Mouse (Mus musculus) granulocyte monocyte progenitor cell, adult 5-6 weeks (primary cell): ENCODE results near the gene Ppp1r27. TPM values are rescaled to one million over a fixed set of nuclear protein-coding genes. Genes with fewer than 3 reads are reported as not detected.
"Not testable (repeated sequence)": the region's sequence is repeated elsewhere in the genome, so short reads cannot be mapped to it uniquely, and the experiment has no call there.

Experiments
- ATAC-seq: replicated peaks from 2 replicates; pipeline ENCODE4 v1.8.0; 2016; ENCODE audit warnings: mild to moderate bottlenecking, moderate TSS enrichment, inconsistent platforms; ENCODE audit not compliant: poor library complexity, severe bottlenecking
- total RNA-seq, 2 experiments: library from RNA; stranded (forward) in 1 of 2; stranded (reverse) in 1 of 2; fragments of 200-712, 200-1000 nt in 1 of 2; fragments of >200 nt in 1 of 2; fragmentation: Nextera tagmentation in 1 of 2; gene quantifications; 2 replicates each; pipeline ENCODE4 v1.2.3; 2014 to 2017

Ppp1r27 gene
- total RNA-seq, 2 experiments from 2014 or later = not detected

DNA sequence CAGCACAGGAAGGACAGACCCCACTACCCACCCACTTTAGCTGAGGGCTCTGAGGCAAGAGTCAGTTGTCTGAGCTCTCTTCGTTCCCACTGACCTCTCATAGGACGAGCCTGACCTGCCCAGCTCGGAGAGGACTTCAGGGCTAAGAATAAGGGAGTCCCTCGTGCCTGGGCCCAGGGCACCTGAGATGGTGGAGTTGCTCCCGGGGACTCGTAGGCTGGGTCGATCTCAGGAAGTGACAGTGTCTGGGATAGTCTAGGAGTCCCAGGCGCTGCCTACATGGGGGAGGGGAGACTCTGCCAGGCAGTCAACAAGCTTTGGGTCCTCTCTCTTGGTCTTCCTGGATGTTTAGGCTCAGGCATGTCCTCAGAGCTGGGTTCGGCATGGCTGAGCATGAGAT, 30.4 kb downstream of the Ppp1r27 start:
- ATAC-seq = no peak

DNA sequence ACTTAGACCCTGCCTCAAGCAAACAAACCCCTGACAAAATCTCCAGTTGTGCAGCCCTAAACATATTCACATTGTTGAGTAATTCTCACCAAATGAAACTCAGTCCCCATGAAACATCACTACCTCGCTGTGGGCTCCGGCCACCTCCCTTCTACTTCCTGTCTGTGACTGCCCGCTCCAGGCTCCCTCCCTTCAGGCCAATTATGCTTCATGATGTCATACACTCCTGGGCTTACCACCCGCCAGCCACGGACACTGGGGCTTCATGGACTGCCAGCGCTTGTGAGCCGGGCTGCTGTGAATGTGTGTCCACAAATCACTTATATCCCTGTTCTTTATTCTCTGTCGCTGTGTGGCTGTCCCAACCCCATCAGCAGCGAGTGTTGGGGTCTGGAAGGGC, 31.2 kb downstream of the Ppp1r27 start:
- peak; percentile 80 for ATAC-seq

DNA sequence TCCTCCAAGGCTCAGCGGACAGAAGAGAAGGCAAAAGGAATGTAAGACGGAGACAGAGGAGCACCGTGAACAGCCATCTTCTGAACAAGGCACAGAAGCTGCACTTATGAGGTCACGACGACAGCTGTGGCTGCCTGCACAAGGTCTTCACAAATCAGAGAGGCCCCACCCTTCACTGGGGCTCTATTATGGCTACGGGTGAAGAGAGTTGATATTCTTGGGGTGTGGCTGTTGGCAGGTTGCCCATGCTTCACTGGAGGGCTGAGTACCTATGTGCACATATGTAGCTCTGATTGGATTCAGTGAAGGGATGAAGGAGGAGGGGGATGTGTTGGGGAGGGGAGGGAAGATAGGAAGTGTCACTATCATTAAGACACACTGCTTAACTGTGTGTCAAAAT, 32.4 kb downstream of the Ppp1r27 start:
- no peak for ATAC-seq

DNA sequence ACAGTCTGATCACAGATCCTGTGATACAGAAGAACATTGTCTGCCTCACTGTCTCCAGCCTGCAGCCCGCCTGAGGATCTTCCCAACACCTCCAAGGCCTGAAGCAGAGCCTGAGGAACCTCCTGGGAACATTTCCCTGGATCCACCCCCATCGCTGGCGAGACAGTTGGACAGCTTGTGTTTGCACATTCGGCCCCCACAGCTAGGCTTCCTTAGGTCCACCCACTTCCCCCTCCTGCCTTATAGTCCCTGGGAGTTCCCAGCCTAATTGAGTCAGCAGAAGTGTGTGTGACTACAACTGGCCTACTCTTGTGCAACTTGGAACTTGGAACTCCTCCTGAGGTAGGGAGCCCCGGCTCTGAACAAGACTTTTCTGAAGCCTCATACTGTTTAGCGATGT, 32.9 kb downstream of the Ppp1r27 start:
- ATAC-seq = peak; percentile 82

DNA sequence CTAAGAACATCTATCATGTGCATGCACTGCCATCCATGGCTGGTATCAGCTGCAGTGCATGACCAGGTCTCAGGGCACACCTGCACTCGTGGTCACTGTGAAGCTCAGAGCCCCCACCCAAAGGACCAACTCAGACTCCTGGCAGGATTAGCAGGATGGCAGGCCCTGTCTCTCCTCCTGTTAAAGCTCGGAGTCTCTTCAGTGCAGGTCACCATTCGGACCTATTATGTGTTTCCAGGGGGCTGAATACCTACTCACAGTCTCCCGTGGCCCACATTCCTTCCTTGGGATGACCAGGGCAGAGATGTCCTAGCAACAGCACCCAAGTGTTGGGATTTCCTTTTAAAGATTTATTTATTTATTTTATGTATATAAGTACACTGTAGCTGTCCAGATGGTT, 33.8 kb downstream of the Ppp1r27 start:
- no peak for ATAC-seq

DNA sequence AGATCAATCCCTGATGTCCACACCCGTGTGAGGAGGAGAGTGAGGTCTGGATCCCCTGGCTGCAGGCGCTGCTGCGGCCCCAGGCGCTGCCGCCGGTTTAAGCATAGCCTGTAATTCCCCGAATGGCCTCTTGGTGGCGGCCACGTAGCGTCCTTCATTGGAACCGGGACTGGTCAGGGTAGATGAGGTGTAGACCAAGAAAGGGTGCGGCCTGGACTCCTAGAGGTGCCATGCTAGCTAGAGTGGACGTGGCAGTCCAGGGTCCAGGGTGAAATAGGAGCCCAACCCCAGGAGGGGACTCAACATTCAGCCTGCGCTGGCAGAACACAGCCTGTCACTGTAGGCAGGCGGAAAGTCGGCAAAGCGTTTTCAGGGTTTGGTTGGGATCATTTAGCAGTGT, 35.3 kb downstream of the Ppp1r27 start:
- peak; percentile 60 for ATAC-seq

DNA sequence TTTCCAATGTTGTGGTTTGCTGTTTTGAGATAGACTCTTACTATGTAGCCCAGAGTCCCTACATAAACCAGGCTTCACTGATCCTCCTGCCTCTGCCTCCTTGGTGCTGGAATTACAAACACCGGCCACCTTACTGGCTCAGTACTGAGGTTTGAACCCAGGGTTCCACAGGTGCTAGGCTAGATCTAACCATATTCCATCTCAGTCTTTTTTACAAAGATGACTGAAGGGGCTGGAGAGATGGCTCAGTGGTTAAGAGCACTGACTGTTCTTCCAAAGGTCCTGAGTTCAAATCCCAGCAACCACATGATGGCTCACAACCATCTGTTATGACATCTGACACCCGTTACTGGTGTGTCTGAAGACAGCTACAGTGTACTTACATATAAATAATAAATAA, 36.7 kb downstream of the Ppp1r27 start:
- ATAC-seq = not testable (repeated sequence)

DNA sequence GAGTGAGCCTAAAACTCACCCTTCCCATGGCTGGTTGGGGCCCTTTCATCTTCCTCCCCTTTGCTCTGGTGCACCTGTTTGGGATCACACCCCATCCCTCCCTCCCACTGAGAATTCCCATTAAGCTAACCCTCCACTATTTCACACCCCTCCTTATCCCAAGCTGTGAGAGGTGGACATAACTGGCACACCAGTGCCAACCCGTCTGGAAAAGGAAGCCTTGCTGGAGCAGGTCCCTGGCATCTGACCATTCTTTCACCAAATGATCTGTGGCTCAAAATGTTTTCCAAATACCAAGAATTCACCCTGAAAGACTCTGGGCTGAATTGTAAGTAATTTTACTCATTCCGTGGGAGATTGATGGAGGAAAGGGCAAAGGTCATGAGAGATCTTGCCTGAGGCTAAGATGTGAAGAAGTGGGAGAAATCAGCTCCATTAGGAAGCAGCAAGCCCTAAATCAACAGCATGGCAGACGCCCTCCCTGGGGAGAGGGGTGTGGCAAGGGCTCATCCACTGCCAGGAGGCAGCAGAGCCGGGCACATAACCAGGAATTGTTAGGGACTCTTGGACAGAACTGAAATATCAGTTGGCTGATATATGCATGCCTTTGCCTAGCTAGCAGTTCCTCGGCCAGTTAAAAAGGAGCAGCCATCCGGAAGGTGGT, 38.0 kb downstream of the Ppp1r27 start:
- ATAC-seq = no peak

DNA sequence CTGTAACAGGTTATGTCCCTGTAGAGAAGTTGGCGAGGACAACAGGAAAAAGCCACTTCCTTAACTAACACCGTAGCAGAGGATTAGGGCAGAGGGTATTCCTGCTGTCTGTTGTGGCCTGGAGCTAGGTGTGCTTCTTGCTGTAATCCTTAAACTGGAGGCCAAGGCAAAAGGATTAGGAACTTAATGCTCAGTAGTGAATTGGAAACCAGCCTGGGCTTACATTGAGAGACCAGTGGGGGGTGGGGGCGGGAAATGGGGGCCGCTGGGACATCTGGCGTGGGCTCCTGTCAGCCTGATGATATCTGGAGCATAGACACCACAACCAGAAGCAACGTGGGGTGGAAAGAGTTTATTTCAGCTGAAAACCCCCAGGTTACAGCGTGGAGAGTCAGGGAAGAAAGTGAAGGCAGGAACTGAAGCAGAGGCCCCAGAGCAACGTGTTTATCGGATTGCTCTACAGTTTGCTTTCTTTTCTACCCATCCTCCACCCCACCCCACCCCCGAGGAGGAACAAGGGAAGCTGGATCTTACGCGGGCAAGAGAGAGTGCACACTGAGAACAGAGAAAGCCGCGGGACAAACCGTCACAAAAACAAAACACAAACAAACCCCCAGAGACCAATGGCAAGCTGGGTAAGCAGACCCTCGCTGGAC, 40.4 kb downstream of the Ppp1r27 start:
- ATAC-seq = peak; percentile 70

DNA sequence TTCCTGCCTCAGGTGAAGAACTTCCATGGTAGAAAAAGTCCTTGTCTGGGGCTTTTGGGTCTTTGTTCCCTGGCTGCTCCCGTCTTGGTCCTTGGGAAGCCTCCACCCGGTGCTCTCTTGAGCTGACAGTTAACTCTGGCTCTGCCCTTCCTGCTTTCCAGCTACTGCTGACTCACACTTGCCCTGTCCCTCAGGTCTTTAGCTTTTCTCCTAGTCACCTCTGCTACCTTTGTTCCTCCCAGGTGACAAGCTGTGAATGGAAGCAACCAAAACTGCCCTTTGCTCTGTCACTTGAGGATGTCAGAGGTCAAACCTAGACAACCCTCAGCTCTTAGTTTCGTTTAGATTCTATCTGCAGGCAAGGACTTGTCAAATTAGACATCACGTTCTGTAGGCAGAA, 41.0 kb downstream of the Ppp1r27 start:
- no peak for ATAC-seq

DNA sequence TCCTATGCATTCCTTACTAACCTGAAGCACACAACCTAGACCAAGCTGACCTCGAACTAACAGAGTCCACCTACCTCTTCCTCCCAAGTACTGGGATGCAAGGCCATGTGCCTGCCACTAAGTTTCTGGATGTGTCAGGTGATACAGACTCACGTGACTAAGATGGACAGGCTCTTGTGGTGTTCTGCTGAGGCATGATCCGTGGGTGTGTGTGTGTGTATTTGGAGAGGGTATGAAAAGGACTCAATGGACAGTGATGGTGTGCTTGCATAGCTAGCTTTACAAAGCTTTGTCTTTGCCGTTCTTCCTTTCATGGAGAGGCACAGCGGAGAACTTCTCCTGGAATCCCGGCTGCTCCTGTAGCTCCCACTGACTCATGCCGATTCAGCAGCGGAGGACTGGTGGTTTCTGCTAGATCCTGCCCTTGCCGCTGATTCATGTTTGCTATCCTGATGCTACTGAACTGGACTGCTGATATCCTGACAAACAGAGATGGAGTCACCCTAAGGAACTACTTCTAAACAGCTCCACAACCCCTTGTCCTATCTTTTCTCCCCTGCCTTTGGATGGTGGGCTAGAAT, 42.6 kb downstream of the Ppp1r27 start:
- no peak for ATAC-seq

DNA sequence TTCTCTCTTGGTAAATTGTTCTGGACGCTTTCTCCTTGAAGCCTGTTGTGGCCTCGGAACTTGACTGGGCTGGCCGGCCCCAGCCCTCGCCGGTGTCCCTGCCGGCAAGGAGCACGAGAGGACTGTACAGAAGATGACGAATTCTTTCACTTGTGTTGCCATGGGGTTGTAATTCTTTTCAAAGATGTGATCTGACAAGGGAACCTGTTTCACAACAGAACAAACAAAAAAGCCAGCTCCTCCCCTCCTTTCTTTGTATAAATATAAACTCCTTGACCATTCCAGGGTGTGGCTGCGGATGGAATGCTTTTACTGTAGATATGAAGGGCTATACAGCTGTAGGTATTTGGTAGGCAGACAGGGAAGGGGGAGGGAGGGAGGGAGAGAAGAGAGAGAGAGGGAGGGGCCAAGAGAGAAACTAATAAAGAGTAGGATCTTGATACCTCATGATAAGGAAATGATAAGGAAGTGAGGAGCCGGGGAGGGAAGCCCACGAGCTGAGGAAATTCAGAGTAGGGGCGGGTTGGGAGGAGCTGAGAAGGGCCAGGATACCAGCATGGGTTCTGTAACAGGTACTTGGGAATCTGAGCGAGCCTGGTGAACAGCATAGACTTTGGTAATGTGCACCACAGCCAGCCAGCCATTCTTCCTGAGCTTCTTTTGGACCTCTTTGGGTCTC, 43.2 kb downstream of the Ppp1r27 start:
- ATAC-seq = no peak

DNA sequence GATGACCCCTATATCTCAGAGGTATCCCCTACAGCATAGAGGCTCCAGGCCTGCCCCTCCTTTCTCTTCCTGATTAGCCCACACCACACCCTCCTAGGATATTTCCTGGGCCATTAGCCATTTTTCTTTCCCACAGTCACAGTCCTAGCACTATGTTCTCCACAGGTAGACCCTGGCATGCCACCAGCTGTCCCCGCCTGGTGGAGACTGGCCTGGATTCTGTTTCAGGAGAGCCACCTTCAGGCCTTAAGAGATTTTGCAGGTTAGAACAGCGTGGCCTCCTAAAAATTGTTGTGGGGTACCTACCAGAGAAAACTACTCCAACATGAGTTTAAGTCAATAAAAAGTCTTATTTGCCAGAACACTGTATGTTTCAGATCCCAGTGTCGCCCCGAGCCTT, 44.0 kb downstream of the Ppp1r27 start:
- ATAC-seq = peak; percentile 47

DNA sequence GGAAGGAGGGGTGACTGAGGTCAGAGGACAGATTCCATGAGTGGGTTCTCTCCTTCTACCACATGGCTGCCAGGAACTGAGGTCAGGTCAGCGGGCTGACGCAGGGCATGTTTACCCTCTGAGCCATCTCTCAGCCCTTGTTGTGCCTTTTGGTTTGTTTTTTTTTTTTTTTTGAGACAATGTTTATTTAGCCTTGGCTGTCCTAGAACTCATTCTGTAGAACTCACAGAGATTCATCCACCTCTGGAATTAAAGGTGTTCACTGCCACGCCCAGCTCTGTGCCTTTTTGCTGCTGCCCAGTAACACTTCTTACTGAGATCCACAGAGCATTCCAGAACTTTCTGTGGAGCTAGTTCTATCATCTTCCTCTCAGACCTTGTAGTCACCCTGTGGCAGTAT, 45.3 kb downstream of the Ppp1r27 start:
- ATAC-seq = no peak

DNA sequence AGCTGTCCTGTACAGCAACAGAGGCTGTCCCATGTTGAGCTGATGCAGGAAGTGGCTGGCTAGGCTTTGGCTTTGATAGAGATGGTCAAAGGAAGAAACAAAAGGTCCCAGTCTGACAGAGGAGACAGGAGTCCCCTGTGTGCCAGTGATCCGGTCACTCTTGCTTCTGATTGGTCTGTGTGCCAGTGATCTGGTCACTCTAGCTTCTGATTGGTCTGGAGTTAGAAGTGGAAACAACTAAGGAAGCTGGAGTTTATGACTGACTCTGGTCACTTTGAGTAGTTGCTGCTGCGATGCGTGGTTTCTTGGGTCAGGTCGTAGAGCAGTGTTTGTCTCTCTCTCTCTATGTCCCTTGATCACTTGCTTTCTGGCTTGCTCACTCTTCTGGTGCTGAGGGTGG, 49.2 kb downstream of the Ppp1r27 start:
- ATAC-seq = no peak

DNA sequence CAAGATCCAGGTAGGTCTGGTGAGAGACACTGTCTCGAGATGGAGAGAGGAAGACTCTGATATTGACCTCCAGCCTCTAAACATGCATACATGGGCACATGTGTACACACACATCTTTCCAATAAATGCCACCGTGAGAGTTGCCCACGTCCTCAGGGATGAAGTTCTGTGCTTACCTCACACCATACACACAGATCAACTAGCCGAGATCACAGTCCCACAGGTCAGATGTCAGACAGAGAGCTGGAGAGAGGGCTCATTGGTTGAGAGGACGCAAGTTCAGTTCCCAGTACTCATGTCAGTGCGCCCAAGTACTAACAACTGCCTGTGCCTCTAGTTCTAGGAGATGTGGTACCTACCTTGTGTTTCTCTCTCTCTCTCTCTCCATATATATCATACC, 49.9 kb downstream of the Ppp1r27 start:
- no peak for ATAC-seq

DNA sequence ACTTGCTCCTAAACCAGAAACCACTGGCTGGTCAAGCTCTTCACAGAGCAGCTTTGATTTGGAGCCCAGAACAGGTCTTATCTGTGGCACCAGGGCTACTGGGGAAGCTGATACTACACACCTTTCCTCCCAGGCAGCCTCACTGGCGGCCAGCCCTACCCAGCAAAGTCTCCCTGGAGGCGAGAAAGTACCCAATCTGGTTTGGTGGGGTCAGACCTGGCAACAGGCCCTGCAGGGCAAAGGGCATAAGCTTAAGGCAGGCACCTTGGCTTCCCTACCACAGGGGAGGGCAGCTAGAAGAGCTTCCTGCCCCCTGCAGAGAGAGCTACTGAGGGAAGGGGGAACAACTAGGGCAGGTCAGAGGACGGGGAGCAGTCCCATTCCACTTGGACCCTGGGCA, 50.6 kb downstream of the Ppp1r27 start:
- no peak for ATAC-seq
